Mouse (Mus musculus) hindbrain, embryonic 12.5 days (tissue): ENCODE results near the gene Ccdc174. TPM values are rescaled to one million over a fixed set of nuclear protein-coding genes. Genes with fewer than 3 reads are reported as not detected.

ENCODE experiments used
- ATAC-seq: fragments of 200-750 bp; cut with Nextera tagmentation; 2 replicates; pipeline ENCODE4 v1.8.0; 2017; ENCODE audit warnings: moderate TSS enrichment; ENCODE audit not compliant: low FRiP score
- H3K27ac ChIP-seq: fragments of 300-500 bp; sonication (generic); 2 replicates; pipeline ENCODE4 v1.5.1; 2016; ENCODE audit warnings: mild to moderate bottlenecking
- H3K27me3 ChIP-seq: fragments of 300-500 bp; sonication (generic); 2 replicates; pipeline ENCODE4 v1.6.1; 2016; ENCODE audit warnings: mild to moderate bottlenecking
- H3K36me3 ChIP-seq: fragments of 300-500 bp; sonication (generic); 2 replicates; pipeline ENCODE4 v1.6.1; 2016; ENCODE audit warnings: mild to moderate bottlenecking
- H3K4me1 ChIP-seq: fragments of 300-500 bp; sonication (generic); 2 replicates; pipeline ENCODE4 v1.6.1; 2016
- H3K4me2 ChIP-seq: fragments of 300-500 bp; sonication (generic); replicated peaks from 2 replicates; pipeline ENCODE4 v1.6.1; 2016; ENCODE audit warnings: mild to moderate bottlenecking
- H3K4me3 ChIP-seq: fragments of 300-500 bp; sonication (generic); 2 replicates; pipeline ENCODE4 v1.5.1; 2016; ENCODE audit warnings: mild to moderate bottlenecking
- H3K9ac ChIP-seq: fragments of 300-500 bp; sonication (generic); 2 replicates; pipeline ENCODE4 v1.6.1; 2016; ENCODE audit warnings: mild to moderate bottlenecking, moderate library complexity
- H3K9me3 ChIP-seq: fragments of 300-500 bp; sonication (generic); replicated peaks from 2 replicates; pipeline ENCODE4 v1.6.1; 2016; ENCODE audit warnings: mild to moderate bottlenecking
- WGBS: fragments of 180-500 bp; shearing (Covaris S2); methylation state at CpG from one replicate; pipeline ENCODE4 v1.1.7; 2016; 5-methylcytosine and 5-hydroxymethylcytosine counted together
- polyA plus RNA-seq: library from polyadenylated mRNA; unstranded; fragments of >200 nt; fragmentation: Nextera tagmentation; extraction: Ambion mirVana; gene quantifications from 2 replicates; pipeline ENCODE4 v1.2.1, GENCODE M21; 2016

The Ccdc174 gene
- 54.8 and 58.3 TPM in 2 replicates for polyA plus RNA-seq

DNA sequence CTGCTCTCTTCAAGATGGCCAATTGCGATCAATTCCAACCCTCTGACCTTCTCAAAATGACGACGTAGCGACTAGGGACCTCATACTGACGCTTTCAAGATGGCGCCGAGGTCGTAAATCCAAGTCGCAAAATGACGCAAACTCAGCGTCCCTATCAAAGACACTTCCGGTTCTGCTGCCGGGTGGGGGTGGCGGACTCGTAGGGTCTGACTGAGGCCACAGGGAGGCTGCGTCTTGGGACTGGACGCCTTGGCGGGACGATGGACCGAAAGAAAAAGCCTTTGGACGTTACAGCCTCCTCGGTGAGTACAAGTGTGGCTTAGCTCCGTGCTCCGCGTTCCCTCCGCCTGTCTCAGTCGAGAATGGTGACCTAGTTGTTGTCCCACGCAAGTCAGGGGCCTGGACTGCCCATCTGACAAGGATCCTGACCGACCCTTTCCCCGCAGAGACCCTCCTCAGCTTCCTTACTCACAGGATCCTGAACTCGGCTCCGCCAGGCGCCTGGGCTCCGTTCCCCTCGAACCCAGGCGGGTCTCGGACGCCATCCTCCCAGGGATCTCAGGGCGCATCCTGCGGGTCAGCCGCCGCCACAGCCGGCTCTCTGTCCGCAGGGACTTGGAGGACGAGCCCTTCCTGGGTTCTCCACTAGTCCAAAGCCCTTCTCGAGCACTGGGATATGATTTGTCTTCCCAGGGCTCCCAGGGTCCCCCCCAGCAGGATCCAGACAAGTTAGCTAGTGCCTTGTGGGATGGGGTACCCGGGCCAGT lies at the start of gene Ccdc174:
TSS of gene Ccdc174 (plus strand) at position 169 of the 767 bp plus-strand sequence.
- peak within 1 kb of the TSS; percentile 71 for H3K4me3 ChIP-seq
- H3K27ac ChIP-seq = peak within 1 kb of the TSS; percentile 81
- H3K36me3 ChIP-seq = peaks cover 11% of the 10 kb centered on the region
- H3K27me3 ChIP-seq = 0 out of 2 replicates have a peak, but pooled peaks cover 9% of the 10 kb centered on the region
- H3K4me2 ChIP-seq = peak within 1 kb of the TSS; percentile 61
- ATAC-seq = peak; percentile 95
- H3K9me3 ChIP-seq = no peaks in the 10 kb centered on the region
- WGBS = under 1% methylated on average over 47 of the region's 47 CpGs
- H3K9ac ChIP-seq = peak within 1 kb of the TSS; percentile 92
- H3K4me1 ChIP-seq = peaks cover 15% of the 10 kb centered on the region

GRCm38 (mm10) chr6:91832863-91833440 lies 44.9 kb upstream of the Ccdc174 start:
- H3K27me3 ChIP-seq = no peaks in the 10 kb centered on the region
- H3K9me3 ChIP-seq = no peaks in the 10 kb centered on the region
- H3K4me1 ChIP-seq = peaks cover 8% of the 10 kb centered on the region
- 44% methylated on average over 3 of the region's 3 CpGs for WGBS
- no peak overlapping the region for H3K9ac ChIP-seq
- H3K36me3 ChIP-seq = no peaks in the 10 kb centered on the region
- H3K4me2 ChIP-seq = no peak overlapping the region
- no peak overlapping the region for H3K27ac ChIP-seq
- ATAC-seq = peak; percentile 61; the same call in 1 of the 2 replicates
- no peak overlapping the region for H3K4me3 ChIP-seq

DNA sequence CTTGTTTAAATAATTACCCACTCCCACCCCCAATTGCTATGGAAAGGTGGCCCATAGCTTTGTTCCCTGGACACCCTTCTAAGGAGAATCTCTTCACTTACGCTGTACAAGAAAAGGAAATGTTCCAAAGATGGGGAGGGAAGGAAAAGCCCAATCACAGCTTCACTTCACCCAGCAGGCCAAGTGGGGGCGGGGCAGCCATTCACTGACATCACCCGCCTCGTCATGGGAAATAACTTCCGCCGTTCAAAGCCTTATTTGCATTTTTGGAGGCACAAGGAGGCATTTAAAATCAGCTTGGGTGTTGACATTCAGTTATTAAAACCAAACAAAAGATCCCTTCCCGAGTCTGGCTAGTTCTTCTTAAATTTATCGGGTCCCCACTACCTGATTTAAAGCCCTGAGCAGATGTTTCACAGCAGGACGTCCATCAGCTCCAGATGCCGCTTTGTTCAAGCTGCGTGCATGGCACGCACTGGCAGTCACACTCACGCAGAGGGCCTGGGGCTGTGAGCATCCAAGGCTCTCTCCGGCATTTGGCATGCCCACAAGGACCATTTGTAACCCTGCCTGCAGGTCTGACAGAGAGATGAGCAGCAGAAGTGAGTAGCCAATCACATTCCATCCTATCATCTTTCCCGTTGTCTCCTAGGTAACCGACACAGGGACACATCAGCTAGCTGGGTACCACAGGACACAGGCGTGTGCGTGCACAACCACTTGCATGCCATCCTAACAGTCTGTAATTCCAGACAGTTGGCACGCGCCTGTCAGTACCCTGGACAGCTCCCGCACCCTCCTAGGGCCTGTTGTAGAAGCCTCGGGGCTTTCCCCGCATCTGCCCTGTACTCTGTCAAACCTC lies 38.6 kb upstream of the Ccdc174 start:
- Histone ChIP-seq H3K4me1 (peaks cover 38% of the 10 kb centered on the region), H3K4me2 (peak overlapping the region; percentile 53), H3K4me3 (peak overlapping the region; percentile 29), H3K27me3 (peaks cover 43% of the 10 kb centered on the region), H3K9me3 (no peaks in the 10 kb centered on the region), H3K27ac (peak overlapping the region; percentile 93), H3K9ac (peak overlapping the region; percentile 55; the same call in 1 of the 2 replicates), H3K36me3 (no peaks in the 10 kb centered on the region)
- peak; percentile 88 for ATAC-seq
- 5% methylated on average over 23 of the region's 23 CpGs for WGBS

- Histone ChIP-seq H3K9ac (peak overlapping the region; percentile 73), H3K36me3 (no peaks in the 10 kb centered on the region), H3K4me1 (peaks cover 36% of the 10 kb centered on the region), H3K27ac (peak overlapping the region; percentile 5; the same call in 1 of the 2 replicates), H3K4me3 (peak overlapping the region; percentile 64), H3K27me3 (peaks cover 64% of the 10 kb centered on the region), H3K9me3 (no peaks in the 10 kb centered on the region), H3K4me2 (peak overlapping the region; percentile 97)
- no peak for ATAC-seq
- WGBS = 3% methylated on average over 41 of the region's 46 CpGs
Measured at GRCm38 (mm10) chr6:91842897-91843627, 34.8 kb upstream of the Ccdc174 start.

GRCm38 (mm10) chr6:91843628-91844153 lies 34.2 kb upstream of the Ccdc174 start:
- 6% methylated on average over 53 of the region's 69 CpGs for WGBS
- peak overlapping the region; percentile 73 for H3K9ac ChIP-seq
- peak overlapping the region; percentile 5; the same call in 1 of the 2 replicates for H3K27ac ChIP-seq
- H3K4me1 ChIP-seq = peaks cover 31% of the 10 kb centered on the region
- H3K9me3 ChIP-seq = no peaks in the 10 kb centered on the region
- H3K27me3 ChIP-seq = peaks cover 64% of the 10 kb centered on the region
- peak overlapping the region; percentile 97 for H3K4me2 ChIP-seq
- ATAC-seq = 0 out of 2 replicates have a peak, but pooled peaks have one; percentile 15
- no peaks in the 10 kb centered on the region for H3K36me3 ChIP-seq
- H3K4me3 ChIP-seq = peak overlapping the region; percentile 64

GRCm38 (mm10) chr6:91852550-91852949 lies 25.3 kb upstream of the Ccdc174 start:
- Histone ChIP-seq H3K4me1 (no peaks in the 10 kb centered on the region), H3K4me2 (no peak overlapping the region), H3K9ac (no peak overlapping the region), H3K36me3 (no peaks in the 10 kb centered on the region), H3K27me3 (peaks cover 6% of the 10 kb centered on the region; the same call in 1 of the 2 replicates), H3K4me3 (no peak overlapping the region), H3K9me3 (no peaks in the 10 kb centered on the region), H3K27ac (no peak overlapping the region)
- 9% methylated on average over 2 of the region's 2 CpGs for WGBS
- ATAC-seq = peak; percentile 75; the same call in 1 of the 2 replicates

- Histone ChIP-seq H3K27ac (no peak overlapping the region), H3K36me3 (no peaks in the 10 kb centered on the region), H3K9ac (no peak overlapping the region), H3K4me1 (no peaks in the 10 kb centered on the region), H3K27me3 (peaks cover 6% of the 10 kb centered on the region; the same call in 1 of the 2 replicates), H3K9me3 (no peaks in the 10 kb centered on the region), H3K4me3 (no peak overlapping the region), H3K4me2 (no peak overlapping the region)
- WGBS = 74% methylated on average over 5 of the region's 5 CpGs
- no peak for ATAC-seq
Measured at GRCm38 (mm10) chr6:91858339-91858738, 19.5 kb upstream of the Ccdc174 start.

DNA sequence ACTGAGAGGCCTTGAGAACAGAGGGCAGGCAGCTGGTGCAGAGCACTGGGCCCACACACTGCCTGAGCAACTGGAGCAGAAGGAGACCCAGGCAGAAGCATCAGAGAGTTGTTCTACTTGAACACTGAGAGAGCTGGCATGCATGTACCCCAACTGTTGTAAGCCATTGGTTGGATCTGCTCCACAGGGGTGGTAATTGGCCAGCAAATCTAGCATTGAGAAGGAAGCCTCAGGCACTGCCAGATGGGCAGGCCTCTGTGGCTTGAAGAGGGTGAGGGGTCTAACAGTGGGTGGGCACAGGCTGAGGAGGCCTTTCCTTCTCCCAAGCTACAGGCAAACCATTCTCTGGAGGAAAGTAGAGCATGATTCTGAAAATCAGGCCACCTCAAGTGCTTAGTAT lies 15.0 kb upstream of the Ccdc174 start:
- no peak for ATAC-seq
- no peaks in the 10 kb centered on the region for H3K27me3 ChIP-seq
- no peak overlapping the region for H3K4me3 ChIP-seq
- no peaks in the 10 kb centered on the region for H3K4me1 ChIP-seq
- no peaks in the 10 kb centered on the region for H3K9me3 ChIP-seq
- no peak overlapping the region for H3K9ac ChIP-seq
- H3K36me3 ChIP-seq = no peaks in the 10 kb centered on the region
- no peak overlapping the region for H3K27ac ChIP-seq
- no peak overlapping the region for H3K4me2 ChIP-seq

GRCm38 (mm10) chr6:91864595-91864994 lies 13.3 kb upstream of the Ccdc174 start:
- Histone ChIP-seq H3K27ac (no peak overlapping the region), H3K4me1 (no peaks in the 10 kb centered on the region), H3K9me3 (no peaks in the 10 kb centered on the region), H3K27me3 (no peaks in the 10 kb centered on the region), H3K4me2 (no peak overlapping the region), H3K36me3 (no peaks in the 10 kb centered on the region), H3K4me3 (no peak overlapping the region), H3K9ac (no peak overlapping the region)
- whole genome bisulfite sequencing = 79% methylated on average over 5 of the region's 5 CpGs
- no peak for ATAC-seq

DNA sequence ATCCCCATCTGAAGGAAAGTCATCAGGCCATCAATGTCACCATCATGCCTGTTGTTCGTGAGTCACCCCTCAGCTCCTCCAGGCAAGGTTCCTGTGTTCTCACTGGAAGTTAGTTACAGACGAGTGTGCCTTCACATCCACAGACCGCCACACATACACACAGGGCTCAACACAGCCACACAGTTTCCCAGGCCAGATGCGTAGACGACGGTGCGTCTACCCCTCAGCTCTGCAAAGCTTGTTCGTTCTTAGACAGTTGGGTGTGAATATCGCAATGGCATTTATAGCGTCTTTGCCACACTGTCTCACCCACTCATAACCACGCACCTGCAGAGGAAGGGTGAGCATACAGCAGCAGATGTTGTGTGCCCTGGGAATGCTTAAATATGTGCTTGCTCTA lies 12.3 kb upstream of the Ccdc174 start:
- no peak overlapping the region for H3K4me3 ChIP-seq
- no peak overlapping the region for H3K9ac ChIP-seq
- WGBS = 84% methylated on average over 11 of the region's 11 CpGs
- no peak for ATAC-seq
- no peaks in the 10 kb centered on the region for H3K9me3 ChIP-seq
- no peaks in the 10 kb centered on the region for H3K4me1 ChIP-seq
- no peaks in the 10 kb centered on the region for H3K27me3 ChIP-seq
- H3K4me2 ChIP-seq = no peak overlapping the region
- no peaks in the 10 kb centered on the region for H3K36me3 ChIP-seq
- H3K27ac ChIP-seq = no peak overlapping the region

DNA sequence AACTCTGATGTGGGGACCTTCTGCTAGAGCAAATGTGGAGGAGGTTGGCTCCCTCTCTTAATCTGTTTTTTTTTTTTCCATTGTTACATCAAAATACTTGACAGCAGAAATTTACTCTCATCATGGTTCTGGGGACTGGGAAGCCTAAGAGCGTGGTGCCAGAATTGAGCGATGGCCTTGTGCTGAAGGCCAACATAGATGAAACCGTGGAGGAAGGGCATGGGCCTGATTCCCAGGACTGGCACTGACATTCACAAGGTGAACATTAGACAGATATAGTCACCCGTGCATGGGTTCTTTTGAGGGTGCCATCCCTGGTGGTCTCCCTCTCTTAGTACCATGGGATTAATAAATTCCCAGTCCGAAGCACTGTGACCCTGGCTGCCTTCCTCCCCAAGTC lies 9.8 kb upstream of the Ccdc174 start:
- no peak overlapping the region for H3K4me3 ChIP-seq
- WGBS = 92% methylated on average over 5 of the region's 5 CpGs
- no peak for ATAC-seq

More for the DNA sequence above, 9.8 kb upstream of the Ccdc174 start:
- Histone ChIP-seq H3K36me3 (no peaks in the 10 kb centered on the region), H3K4me1 (no peaks in the 10 kb centered on the region), H3K9me3 (no peaks in the 10 kb centered on the region; the same call in 1 of the 2 replicates), H3K4me2 (no peak overlapping the region), H3K27me3 (peaks cover 9% of the 10 kb centered on the region), H3K27ac (no peak overlapping the region), H3K9ac (no peak overlapping the region)
